Mouse (Mus musculus) embryonic facial prominence, embryonic 11.5 days (tissue): ENCODE data around the gene Cited2. TPM values are rescaled to one million over a fixed set of nuclear protein-coding genes. Genes with fewer than 3 reads are reported as not detected.
A peak's percentile ranks its signal among the peaks of the same experiment; 100 is the strongest.

Experiments used
- ATAC-seq: fragments of 200-750 bp; cut with Nextera tagmentation; replicated peaks from 2 replicates; pipeline ENCODE4 v1.8.0; 2017; ENCODE audit warnings: low read depth; ENCODE audit not compliant: insufficient number of reproducible peaks, low FRiP score, low TSS enrichment
- DNase-seq: peaks from one replicate; pipeline ENCODE4 v3.0.0-alpha.2; 2015; ENCODE audit warnings: low spot score
- H3K27ac ChIP-seq: fragments of 300-500 bp; sonication (generic); replicated peaks from 2 replicates; pipeline ENCODE4 v1.5.1; 2014; ENCODE audit warnings: mild to moderate bottlenecking, low read depth, low read length, control low read depth
- H3K27me3 ChIP-seq: fragments of 300-500 bp; sonication (generic); 2 replicates; pipeline ENCODE4 v1.6.1; 2014; ENCODE audit warnings: mild to moderate bottlenecking, low read length, moderate library complexity, mixed read lengths; ENCODE audit not compliant: control insufficient read depth, insufficient read depth
- H3K36me3 ChIP-seq: fragments of 300-500 bp; sonication (generic); replicated peaks from 2 replicates; pipeline ENCODE4 v1.6.1; 2014; ENCODE audit warnings: low read depth, mild to moderate bottlenecking, low read length, moderate library complexity, mixed read lengths; ENCODE audit not compliant: control insufficient read depth, insufficient read depth
- H3K4me1 ChIP-seq: fragments of 300-500 bp; sonication (generic); 2 replicates; pipeline ENCODE4 v1.6.1; 2014; ENCODE audit warnings: low read length, mixed read lengths; ENCODE audit not compliant: control insufficient read depth, insufficient read depth
- H3K4me2 ChIP-seq: fragments of 300-500 bp; sonication (generic); 2 replicates; pipeline ENCODE4 v1.6.1; 2014; ENCODE audit warnings: low read depth, mild to moderate bottlenecking, control low read depth, low read length, moderate library complexity
- H3K4me3 ChIP-seq: fragments of 300-500 bp; sonication (generic); 2 replicates; pipeline ENCODE4 v1.5.1; 2014; ENCODE audit warnings: low read depth, low read length, control low read depth
- H3K9ac ChIP-seq: fragments of 300-500 bp; sonication (generic); replicated peaks from 2 replicates; pipeline ENCODE4 v1.6.1; 2014; ENCODE audit warnings: mild to moderate bottlenecking, control low read depth, low read length
- H3K9me3 ChIP-seq: fragments of 300-500 bp; sonication (generic); replicated peaks from 2 replicates; pipeline ENCODE4 v1.6.1; 2016; ENCODE audit warnings: mild to moderate bottlenecking, low read length, inconsistent platforms, mixed read lengths; ENCODE audit not compliant: control insufficient read depth
- WGBS: fragments of 180-500 bp; shearing (Covaris S2); extraction: QIAGEN DNeasy Blood & Tissue Kit; methylation state at CpG from one replicate; pipeline ENCODE4 v1.1.7; 2014; 5-methylcytosine and 5-hydroxymethylcytosine counted together
- polyA plus RNA-seq: library from polyadenylated mRNA; unstranded; fragments of >200 nt; fragmentation: Nextera tagmentation; extraction: Ambion mirVana; gene quantifications from 2 replicates; pipeline ENCODE4 v1.2.1, GENCODE M21; 2014

The Cited2 gene
- 50.7 and 51.5 TPM in 2 replicates for polyA plus RNA-seq

DNA sequence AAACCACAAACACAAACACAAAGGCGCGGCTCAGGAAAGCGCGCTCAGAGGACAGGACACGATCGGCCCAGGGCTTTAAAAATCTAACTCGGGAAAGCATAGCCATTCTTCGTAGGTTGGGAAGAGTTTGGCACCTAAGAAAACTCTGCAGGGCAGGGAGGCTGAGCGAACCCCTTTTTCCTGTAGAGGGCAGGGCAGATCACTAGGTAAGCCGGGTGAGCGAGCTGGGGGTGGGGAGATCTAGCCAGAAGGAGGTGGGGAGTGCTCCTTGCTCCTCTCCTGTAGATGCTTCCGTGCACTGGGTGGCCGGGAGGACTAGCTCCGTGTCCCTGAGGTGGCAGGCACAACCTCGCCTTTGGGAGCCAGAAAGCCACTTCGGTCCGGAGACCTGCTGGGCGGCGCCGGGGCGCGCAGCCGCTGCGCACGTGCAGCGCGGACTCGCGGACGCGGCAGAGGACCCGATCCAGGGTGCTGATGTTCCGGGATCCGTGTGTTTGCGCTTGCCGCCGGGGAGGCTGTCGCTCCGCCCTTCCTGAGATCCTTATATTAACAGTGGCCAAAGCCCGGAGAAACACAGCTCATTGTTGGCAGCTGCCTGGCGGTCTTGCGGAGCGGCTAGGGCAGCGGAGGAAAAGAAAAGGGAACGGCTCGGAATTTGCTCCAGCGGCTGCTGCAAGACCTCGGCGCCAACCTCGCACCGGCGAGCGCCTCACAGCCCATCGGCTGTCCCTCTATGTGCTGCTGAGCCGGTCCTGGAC, at the start of gene Cited2:
Gene Cited2, plus strand, starts transcription at position 566 of the 758 bp plus-strand sequence.
- ATAC-seq: peak; percentile 85
- peak; percentile 94 for DNase-seq
- H3K4me1 ChIP-seq: no peaks in the 10 kb centered on the region
- under 1% methylated on average over 55 of the region's 55 CpGs for WGBS
- peak within 1 kb of the TSS; percentile 93 for H3K4me3 ChIP-seq
- peak within 1 kb of the TSS; percentile 80 for H3K9ac ChIP-seq
- peak within 1 kb of the TSS; percentile 88 for H3K4me2 ChIP-seq
- no peaks in the 10 kb centered on the region for H3K27me3 ChIP-seq
- H3K27ac ChIP-seq: peak within 1 kb of the TSS; percentile 96
- H3K36me3 ChIP-seq: no peaks in the 10 kb centered on the region
- no peaks in the 10 kb centered on the region for H3K9me3 ChIP-seq

DNA sequence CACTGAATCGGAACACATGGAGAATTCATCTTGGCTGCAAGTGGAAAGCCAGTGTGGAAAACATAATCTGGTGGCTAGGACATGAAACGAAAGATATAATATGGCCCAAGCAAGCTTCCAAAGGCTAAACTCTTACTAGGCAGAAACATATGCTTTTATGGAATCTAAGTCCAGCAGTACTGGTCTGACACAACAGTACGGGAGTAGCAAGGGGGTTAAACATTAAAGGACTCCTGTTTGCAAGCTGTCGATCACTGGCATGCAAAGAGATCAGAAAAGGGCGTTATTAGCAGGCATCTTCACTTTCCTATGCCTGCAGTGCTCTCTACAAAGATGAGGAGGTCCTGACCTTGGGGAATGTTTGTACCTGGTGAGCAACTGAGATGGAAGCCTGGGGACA, 48.6 kb upstream of the Cited2 start:
- Histone ChIP-seq H3K27ac (no peak overlapping the region), H3K36me3 (no peaks in the 10 kb centered on the region), H3K9me3 (no peaks in the 10 kb centered on the region), H3K9ac (no peak overlapping the region), H3K4me2 (no peak overlapping the region), H3K27me3 (no peaks in the 10 kb centered on the region), H3K4me1 (no peaks in the 10 kb centered on the region), H3K4me3 (no peak overlapping the region)
- WGBS: 87% methylated on average over 5 of the region's 5 CpGs
- DNase-seq: no peak
- no peak for ATAC-seq

DNA sequence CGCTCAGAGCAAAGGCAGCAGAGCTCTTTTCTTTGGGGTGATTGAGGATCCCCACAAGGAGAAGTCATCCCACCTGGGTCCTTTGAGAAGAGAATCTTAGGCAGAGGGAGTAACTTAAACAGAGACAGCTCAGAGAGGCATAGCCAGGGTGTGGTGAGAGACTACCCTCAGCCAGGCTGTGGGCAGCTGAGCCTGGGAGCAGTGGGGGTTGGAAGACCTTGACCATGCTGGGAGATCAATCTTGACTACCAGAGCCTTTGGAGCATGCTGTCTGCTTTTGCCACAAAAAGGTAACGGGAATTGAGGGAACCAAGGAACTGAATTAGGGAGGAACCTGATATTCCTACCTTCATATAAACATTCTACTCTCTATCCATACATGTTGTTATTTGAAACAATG, 48.1 kb upstream of the Cited2 start:
- no peaks in the 10 kb centered on the region for H3K36me3 ChIP-seq
- H3K4me1 ChIP-seq: no peaks in the 10 kb centered on the region
- DNase-seq (no peak), ATAC-seq (no peak)
- no peak overlapping the region for H3K27ac ChIP-seq
- H3K4me3 ChIP-seq: no peak overlapping the region
- H3K4me2 ChIP-seq: no peak overlapping the region
- no peak overlapping the region for H3K9ac ChIP-seq
- no peaks in the 10 kb centered on the region for H3K27me3 ChIP-seq
- 83% methylated on average over 2 of the region's 2 CpGs for WGBS
- no peaks in the 10 kb centered on the region for H3K9me3 ChIP-seq

DNA sequence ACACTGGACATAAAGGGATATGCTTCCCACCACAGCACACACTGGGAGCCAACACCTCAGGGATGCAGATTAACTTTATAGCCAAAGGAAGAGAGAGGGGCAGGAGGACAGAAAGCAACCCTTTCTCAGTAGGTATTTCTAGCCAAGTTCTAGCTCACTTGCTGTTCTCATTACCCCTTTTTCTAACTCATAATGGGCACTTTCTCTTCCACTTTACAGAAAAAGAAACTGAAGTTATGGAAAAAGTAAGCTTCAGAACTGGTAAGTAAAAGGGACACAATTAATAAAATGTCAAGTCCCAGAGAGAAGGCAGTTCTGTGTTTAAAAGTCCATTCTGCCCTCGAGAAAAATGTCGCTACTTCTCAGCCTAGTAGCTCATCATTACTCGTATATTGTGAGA, 46.6 kb upstream of the Cited2 start:
- Histone ChIP-seq H3K9me3 (no peaks in the 10 kb centered on the region), H3K9ac (no peak overlapping the region), H3K4me2 (no peak overlapping the region), H3K36me3 (no peaks in the 10 kb centered on the region), H3K27me3 (no peaks in the 10 kb centered on the region), H3K27ac (no peak overlapping the region), H3K4me3 (no peak overlapping the region), H3K4me1 (no peaks in the 10 kb centered on the region)
- no peak for ATAC-seq
- 88% methylated on average over 3 of the region's 3 CpGs for WGBS
- DNase-seq: no peak

DNA sequence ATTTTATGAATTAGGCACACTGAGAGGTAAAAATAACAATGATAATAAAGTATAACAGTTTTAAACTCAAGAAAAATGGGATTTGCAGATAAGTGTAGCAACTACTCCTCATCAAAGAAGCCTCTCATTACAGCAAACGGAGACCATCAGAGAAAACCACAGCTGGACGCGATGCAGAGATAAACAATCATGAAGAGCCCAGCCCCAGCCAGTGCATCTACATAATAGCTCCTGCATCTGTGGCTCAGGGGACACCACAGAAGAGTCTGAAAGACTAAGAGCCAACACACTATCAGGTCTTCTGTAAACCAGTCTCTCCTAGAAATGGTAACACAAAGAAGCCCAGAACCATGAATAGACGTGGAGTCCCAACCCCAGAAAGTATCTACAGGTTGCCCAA, 45.7 kb upstream of the Cited2 start:
- no peaks in the 10 kb centered on the region for H3K9me3 ChIP-seq
- H3K4me1 ChIP-seq: no peaks in the 10 kb centered on the region
- H3K4me2 ChIP-seq: no peak overlapping the region
- no peak for DNase-seq
- H3K27me3 ChIP-seq: no peaks in the 10 kb centered on the region
- no peaks in the 10 kb centered on the region for H3K36me3 ChIP-seq
- ATAC-seq: no peak
- WGBS: 73% methylated on average over 4 of the region's 4 CpGs
- no peak overlapping the region for H3K27ac ChIP-seq
- no peak overlapping the region for H3K4me3 ChIP-seq
- H3K9ac ChIP-seq: no peak overlapping the region

DNA sequence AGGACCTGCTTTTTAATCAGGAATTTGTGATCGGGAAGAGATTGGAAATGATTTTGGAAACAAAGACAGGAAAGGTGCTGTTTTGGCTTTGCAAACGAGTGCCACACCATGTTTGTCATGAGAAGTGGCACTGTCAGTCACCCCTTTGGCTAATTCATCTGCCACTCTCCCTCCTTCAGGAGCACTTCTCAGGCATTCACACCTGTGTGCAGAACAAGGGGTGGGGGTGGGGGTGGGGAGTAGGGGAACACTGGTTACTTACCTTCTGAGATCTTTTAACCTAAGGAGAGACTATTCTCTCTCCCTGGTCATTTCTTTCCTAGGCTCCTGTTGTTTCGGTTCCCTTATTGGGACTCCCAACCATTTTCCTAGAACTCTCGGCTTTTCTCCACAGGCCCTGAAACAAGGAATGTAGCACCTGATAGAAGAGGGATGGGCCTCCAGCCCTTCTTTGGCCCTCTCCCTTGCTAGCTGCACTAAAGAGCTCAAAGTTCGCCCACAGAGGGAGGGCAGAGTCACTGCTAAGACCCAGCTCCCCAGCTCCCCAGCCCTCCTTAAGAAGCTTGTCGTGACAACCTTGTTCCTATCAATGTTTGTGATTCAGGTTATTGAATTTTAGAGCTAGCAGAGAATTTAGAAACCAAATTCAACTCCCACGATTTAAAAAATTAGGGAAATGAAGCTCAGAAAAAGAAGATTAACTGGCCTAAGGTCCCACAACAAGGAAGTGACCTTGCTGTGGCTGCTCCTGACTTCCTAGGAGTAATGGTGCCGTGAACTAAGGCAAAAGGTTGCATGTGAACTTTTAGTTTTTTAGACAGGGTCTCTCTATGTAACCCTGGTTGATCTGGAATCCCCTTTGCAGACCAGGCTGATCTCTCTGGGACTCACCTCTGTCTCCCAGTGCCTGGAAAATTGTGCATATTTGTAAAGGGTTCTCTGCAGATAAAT, 42.3 kb upstream of the Cited2 start:
- no peak for DNase-seq
- Histone ChIP-seq H3K27me3 (no peaks in the 10 kb centered on the region), H3K4me2 (no peak overlapping the region), H3K27ac (no peak overlapping the region), H3K9me3 (no peaks in the 10 kb centered on the region), H3K4me1 (no peaks in the 10 kb centered on the region), H3K36me3 (no peaks in the 10 kb centered on the region), H3K9ac (no peak overlapping the region), H3K4me3 (no peak overlapping the region)
- 71% methylated on average over 8 of the region's 8 CpGs for WGBS
- no peak for ATAC-seq

DNA sequence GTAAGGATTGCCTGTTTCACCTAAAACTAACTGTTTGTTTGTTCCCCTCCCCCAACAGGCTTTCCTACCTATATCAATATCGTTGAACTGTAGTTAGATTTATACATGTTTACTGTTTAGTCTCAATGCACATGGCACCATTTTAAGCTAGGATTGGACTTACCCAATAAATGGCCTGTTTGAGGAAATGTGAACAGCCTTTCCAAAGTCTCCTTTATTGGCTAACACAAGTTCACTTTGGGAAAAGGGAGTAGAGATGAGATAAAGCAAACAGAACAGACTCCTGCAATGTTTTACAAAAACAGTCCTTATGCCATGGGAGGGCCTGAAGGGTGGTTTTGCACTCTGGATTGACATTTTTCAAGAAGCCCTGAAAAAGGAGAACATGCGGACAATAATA, 41.6 kb upstream of the Cited2 start:
- no peak overlapping the region for H3K27ac ChIP-seq

More for the DNA sequence above, 41.6 kb upstream of the Cited2 start:
- Histone ChIP-seq H3K9me3 (no peaks in the 10 kb centered on the region), H3K4me3 (no peak overlapping the region), H3K4me1 (no peaks in the 10 kb centered on the region), H3K9ac (no peak overlapping the region), H3K27me3 (no peaks in the 10 kb centered on the region), H3K4me2 (no peak overlapping the region), H3K36me3 (no peaks in the 10 kb centered on the region)
- DNase-seq: no peak
- 84% methylated on average over 2 of the region's 2 CpGs for WGBS
- no peak for ATAC-seq
